Mouse (Mus musculus): Measurements from ENCODE around the gene Gpatch3. TPM values are rescaled to one million over a fixed set of nuclear protein-coding genes. Genes with fewer than 3 reads are reported as not detected.

Gene Gpatch3
- polyA plus RNA-seq, 1 experiment from 2014 or later: 6.2 TPM

GRCm38 (mm10) chr4:133626221-133626620, 51.7 kb downstream of the Gpatch3 start:
- no peak for ATAC-seq (ENCODE audit: insufficient read depth, low FRiP score, low read depth)
- Histone ChIP-seq H3K27me3 (replicated peaks) (no peaks in the 10 kb centered on the region), H3K9me3 (no peaks in the 10 kb centered on the region), H3K9ac (no peak overlapping the region), H3K4me3 (replicated peaks) (no peak overlapping the region), H3K36me3 (peaks cover 8% of the 10 kb centered on the region), H3K4me2 (no peak overlapping the region), H3K4me1 (peaks cover 6% of the 10 kb centered on the region; the same call in 1 of the 2 replicates), H3K27ac (no peak overlapping the region)
- WGBS: 62% methylated on average over 5 of the region's 5 CpGs

- H3K4me2 ChIP-seq: no peak overlapping the region
- H3K9ac ChIP-seq: no peak overlapping the region
- no peaks in the 10 kb centered on the region for H3K27me3 ChIP-seq (replicated peaks)
- no peak overlapping the region for H3K4me3 ChIP-seq (replicated peaks)
- no peaks in the 10 kb centered on the region for H3K9me3 ChIP-seq
- H3K4me1 ChIP-seq: peaks cover 10% of the 10 kb centered on the region
- 82% methylated on average over 9 of the region's 9 CpGs for WGBS
- H3K36me3 ChIP-seq: peaks cover 8% of the 10 kb centered on the region
- H3K27ac ChIP-seq: no peak overlapping the region
- no peak for ATAC-seq (ENCODE audit: insufficient read depth, low FRiP score, low read depth)
Observed at GRCm38 (mm10) chr4:133626621-133627020, 52.1 kb downstream of the Gpatch3 start.

DNA sequence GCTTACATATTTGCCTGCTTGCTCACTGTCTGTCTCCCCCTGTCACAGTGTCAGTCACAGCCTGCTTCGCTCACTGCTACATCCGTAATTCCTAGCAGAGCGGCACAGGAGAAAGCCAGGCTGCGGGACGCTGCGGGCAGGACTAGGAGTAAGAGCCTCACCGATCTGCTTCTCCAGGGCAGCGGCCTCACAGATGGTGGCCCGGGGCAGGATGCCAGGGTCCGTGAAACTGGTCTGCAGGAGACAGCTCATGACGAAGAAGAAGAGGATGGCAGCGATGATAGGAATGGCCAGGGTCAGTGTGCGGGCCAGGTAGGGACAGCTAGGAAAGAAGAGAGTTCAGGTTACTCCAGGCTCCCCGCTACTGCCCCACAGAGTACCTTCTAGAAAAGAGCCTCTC, 52.5 kb downstream of the Gpatch3 start:
- no peak overlapping the region for H3K27ac ChIP-seq
- whole genome bisulfite sequencing: 95% methylated on average over 14 of the region's 14 CpGs
- no peak overlapping the region for H3K9ac ChIP-seq
- no peak for ATAC-seq (ENCODE audit: insufficient read depth, low FRiP score, low read depth)
- H3K36me3 ChIP-seq: peaks cover 8% of the 10 kb centered on the region
- H3K4me3 ChIP-seq (replicated peaks): no peak overlapping the region
- no peak overlapping the region for H3K4me2 ChIP-seq
- H3K27me3 ChIP-seq (replicated peaks): no peaks in the 10 kb centered on the region
- peaks cover 14% of the 10 kb centered on the region for H3K4me1 ChIP-seq
- no peaks in the 10 kb centered on the region for H3K9me3 ChIP-seq

DNA sequence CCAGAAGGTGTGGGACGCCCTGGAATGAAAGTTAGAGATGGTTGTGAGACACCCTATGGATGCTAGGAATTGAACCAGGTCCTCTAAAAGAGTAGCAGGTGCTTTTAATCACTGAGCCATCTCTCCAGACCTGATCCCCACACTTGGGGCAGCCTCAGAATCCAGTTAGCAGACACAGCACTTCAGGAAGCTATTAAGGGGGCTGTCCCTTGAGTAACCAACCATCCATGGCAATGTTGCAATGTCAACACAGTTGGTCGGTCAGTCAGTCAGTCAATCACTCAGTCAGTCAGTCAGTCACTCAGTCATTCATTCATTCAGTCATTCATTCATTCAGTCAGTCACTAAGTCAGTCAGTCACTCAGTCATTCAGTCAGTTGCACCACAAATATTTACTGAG, 54.0 kb downstream of the Gpatch3 start:
- Histone ChIP-seq H3K4me1 (peaks cover 21% of the 10 kb centered on the region), H3K4me3 (replicated peaks) (no peak overlapping the region), H3K9me3 (no peaks in the 10 kb centered on the region), H3K36me3 (peaks cover 5% of the 10 kb centered on the region; the same call in 1 of the 2 replicates), H3K4me2 (no peak overlapping the region), H3K27me3 (replicated peaks) (no peaks in the 10 kb centered on the region), H3K9ac (no peak overlapping the region), H3K27ac (no peak overlapping the region)
- 83% methylated on average over 2 of the region's 2 CpGs for WGBS
- no peak for ATAC-seq (ENCODE audit: insufficient read depth, low FRiP score, low read depth)

DNA sequence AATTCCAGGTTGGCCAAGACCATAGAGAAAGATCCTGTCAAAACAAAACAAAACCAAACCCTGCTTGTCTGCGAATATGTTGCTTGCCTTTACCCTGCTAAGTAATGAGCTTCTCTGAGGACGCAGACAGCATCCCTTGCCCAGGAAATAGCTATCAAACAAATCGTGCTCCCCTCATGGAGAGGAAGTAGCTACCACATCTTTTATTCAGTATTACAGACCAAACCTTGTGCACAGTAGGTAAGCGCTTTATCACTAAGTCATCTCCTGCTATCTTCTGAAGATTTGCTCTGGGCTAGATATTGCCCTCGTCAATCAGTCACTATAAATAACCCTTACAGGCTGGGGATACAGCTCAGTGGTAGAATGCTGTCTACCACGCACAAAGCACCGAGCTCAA, 54.6 kb downstream of the Gpatch3 start:
- H3K4me1 ChIP-seq: peaks cover 21% of the 10 kb centered on the region
- no peak overlapping the region for H3K27ac ChIP-seq

GRCm38 (mm10) chr4:133630326-133630920, 55.9 kb downstream of the Gpatch3 start:
- Histone ChIP-seq H3K9ac (no peak overlapping the region), H3K4me1 (peaks cover 21% of the 10 kb centered on the region)

More for the DNA sequence above, 54.6 kb downstream of the Gpatch3 start:
- no peaks in the 10 kb centered on the region for H3K36me3 ChIP-seq
- no peaks in the 10 kb centered on the region for H3K27me3 ChIP-seq (replicated peaks)
- no peak overlapping the region for H3K4me2 ChIP-seq
- no peaks in the 10 kb centered on the region for H3K9me3 ChIP-seq
- H3K4me3 ChIP-seq (replicated peaks): no peak overlapping the region
- WGBS: 78% methylated on average over 7 of the region's 7 CpGs
- no peak overlapping the region for H3K9ac ChIP-seq
- no peak for ATAC-seq (ENCODE audit: insufficient read depth, low FRiP score, low read depth)

GRCm38 (mm10) chr4:133631071-133631768, 56.7 kb downstream of the Gpatch3 start:
- H3K4me3 ChIP-seq (replicated peaks): no peak overlapping the region
- no peak for ATAC-seq (ENCODE audit: insufficient read depth, low FRiP score, low read depth)
- 76% methylated on average over 14 of the region's 14 CpGs for WGBS
- H3K4me2 ChIP-seq: peak overlapping the region; percentile 96
- peaks cover 21% of the 10 kb centered on the region for H3K4me1 ChIP-seq
- H3K27ac ChIP-seq: no peak overlapping the region
- no peaks in the 10 kb centered on the region for H3K36me3 ChIP-seq
- no peaks in the 10 kb centered on the region for H3K9me3 ChIP-seq
- no peaks in the 10 kb centered on the region for H3K27me3 ChIP-seq (replicated peaks)
- H3K9ac ChIP-seq: no peak overlapping the region

More at GRCm38 (mm10) chr4:133630326-133630920, 55.9 kb downstream of the Gpatch3 start:
- no peak overlapping the region for H3K4me2 ChIP-seq
- H3K9me3 ChIP-seq: no peaks in the 10 kb centered on the region
- H3K36me3 ChIP-seq: no peaks in the 10 kb centered on the region
- no peak for ATAC-seq (ENCODE audit: insufficient read depth, low FRiP score, low read depth)
- H3K4me3 ChIP-seq (replicated peaks): no peak overlapping the region
- no peaks in the 10 kb centered on the region for H3K27me3 ChIP-seq (replicated peaks)
- 89% methylated on average over 8 of the region's 8 CpGs for WGBS
- no peak overlapping the region for H3K27ac ChIP-seq

DNA sequence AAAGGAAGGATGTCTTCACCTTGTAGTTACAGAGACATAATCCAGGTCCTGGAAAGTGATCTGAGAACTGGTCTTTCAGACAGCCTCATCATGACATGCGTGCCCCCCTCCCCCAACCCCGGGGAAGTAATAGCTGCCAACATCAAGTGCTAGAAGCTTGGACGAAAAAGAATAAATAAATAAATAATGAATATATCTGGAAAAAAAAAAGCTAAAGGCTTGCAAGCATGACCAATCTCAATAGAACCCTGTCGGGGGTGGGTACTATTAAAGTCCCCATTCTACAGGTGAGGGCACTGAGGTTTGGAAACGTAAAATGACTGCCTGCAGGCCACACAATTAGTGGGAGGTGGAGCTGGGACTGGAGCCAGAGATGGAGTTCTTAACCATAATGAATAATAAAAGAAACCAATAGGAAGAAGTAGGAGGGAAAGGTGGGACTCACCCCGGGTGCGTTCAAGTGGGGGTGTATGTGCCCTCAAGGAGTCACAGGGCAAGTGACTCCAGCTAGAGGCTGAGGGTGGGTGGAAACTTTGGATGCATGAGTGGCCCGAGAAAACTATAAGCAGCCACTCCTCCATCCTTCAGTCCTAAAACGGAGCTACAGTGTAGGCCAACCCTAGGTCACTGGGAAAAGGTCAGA, 57.3 kb downstream of the Gpatch3 start:
- WGBS: 41% methylated on average over 9 of the region's 9 CpGs

DNA sequence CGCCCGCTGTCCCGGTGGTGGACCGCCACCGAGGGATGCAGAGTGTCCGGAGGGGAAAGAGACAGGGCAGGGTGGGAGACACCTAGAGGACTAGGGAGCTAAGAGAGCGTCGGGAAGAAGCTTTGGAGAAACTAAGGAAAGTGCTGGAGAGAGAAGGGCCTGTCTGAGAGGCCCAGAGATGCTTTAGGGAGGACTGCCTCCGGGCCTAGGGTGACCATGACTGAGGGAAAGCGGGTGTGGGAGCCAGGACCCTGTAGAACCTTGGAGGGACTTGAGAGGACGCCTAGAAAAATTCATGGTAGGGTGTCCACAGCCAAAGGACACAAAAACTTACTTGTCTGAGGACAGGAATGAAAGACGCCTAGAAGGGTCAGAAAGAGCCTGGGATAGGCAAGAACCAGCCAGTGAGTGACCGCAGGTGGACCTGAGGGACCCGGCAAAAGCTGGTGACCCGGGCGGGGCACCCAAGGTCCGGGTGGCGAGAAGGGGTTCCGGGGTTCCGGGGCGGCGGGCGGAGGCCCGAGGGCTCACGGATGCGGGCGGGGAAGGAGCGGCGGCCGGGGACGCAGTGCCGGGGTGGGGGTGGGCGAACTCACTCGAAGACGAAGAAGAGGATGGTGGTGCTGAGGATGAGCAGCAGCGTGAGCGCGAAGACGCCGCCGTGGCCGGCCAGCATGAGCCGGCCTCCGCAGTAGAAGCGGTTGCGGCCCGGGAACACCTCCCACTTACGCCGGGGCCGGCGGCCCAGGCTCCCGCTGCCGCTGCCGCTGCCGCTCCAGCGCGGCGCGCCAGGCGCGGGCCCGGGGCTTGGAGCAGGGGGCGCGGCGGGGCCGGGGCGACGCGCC, 58.2 kb downstream of the Gpatch3 start:
- peaks cover 21% of the 10 kb centered on the region for H3K4me1 ChIP-seq
- WGBS: 3% methylated on average over 56 of the region's 69 CpGs
- peak overlapping the region; percentile 57 for H3K4me3 ChIP-seq (replicated peaks)
- no peaks in the 10 kb centered on the region for H3K36me3 ChIP-seq
- no peaks in the 10 kb centered on the region for H3K9me3 ChIP-seq
- no peaks in the 10 kb centered on the region for H3K27me3 ChIP-seq (replicated peaks)
- peak overlapping the region; percentile 96 for H3K4me2 ChIP-seq
- ATAC-seq (ENCODE audit: insufficient read depth, low FRiP score, low read depth): peak; percentile 54
- peak overlapping the region; percentile 65; the same call in 1 of the 2 replicates for H3K27ac ChIP-seq
- H3K9ac ChIP-seq: peak overlapping the region; percentile 85

More for the DNA sequence above, 57.3 kb downstream of the Gpatch3 start:
- peaks cover 21% of the 10 kb centered on the region for H3K4me1 ChIP-seq
- no peak for ATAC-seq (ENCODE audit: insufficient read depth, low FRiP score, low read depth)
- H3K9ac ChIP-seq: peak overlapping the region; percentile 85
- peak overlapping the region; percentile 96 for H3K4me2 ChIP-seq
- no peaks in the 10 kb centered on the region for H3K27me3 ChIP-seq (replicated peaks)
- no peaks in the 10 kb centered on the region for H3K36me3 ChIP-seq
- peak overlapping the region; percentile 57 for H3K4me3 ChIP-seq (replicated peaks)
- H3K27ac ChIP-seq: 0 out of 2 replicates have a peak overlapping the region, but pooled peaks have one; percentile 65
- no peaks in the 10 kb centered on the region for H3K9me3 ChIP-seq

DNA sequence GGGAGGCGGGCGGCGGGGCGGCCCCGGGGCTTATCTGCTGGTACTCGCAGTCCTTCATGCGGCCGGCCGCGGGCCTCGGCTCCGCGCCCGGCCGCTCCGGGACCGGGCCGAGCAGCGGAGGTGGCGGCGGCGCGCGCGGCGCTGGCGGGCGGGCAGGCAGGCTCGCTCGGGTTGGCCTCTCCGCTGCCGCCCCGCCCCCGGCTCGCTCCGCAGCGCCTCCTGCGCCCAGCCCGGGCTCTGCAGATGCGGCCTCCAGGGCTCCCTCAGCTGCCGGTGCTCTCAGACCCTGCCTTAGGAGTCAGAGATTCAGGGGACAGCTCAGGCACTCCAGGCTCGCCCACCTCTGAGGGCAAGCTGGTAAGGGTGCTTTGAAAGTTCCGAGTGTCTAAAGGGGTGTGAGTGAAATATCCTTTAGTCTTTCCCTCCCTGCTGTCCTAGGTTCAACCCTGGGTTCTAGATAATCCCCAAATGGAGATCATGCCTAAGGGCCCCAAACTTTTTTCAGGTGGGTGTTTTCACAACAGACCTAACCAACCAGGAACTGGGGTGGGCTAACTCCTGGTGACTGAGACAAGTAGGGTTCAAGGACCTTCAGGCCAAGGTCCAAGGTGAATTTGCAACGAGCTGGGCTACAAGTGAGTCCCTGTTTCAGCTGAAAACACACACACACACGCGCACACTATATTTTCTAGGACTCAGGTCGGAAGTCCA, 58.9 kb downstream of the Gpatch3 start:
- peak; percentile 89 for ATAC-seq (ENCODE audit: insufficient read depth, low FRiP score, low read depth)
- WGBS: 14% methylated on average over 24 of the region's 47 CpGs
- H3K27ac ChIP-seq: peak overlapping the region; percentile 65; the same call in 1 of the 2 replicates
- peak overlapping the region; percentile 57 for H3K4me3 ChIP-seq (replicated peaks)
- H3K27me3 ChIP-seq (replicated peaks): no peaks in the 10 kb centered on the region
- no peaks in the 10 kb centered on the region for H3K36me3 ChIP-seq
- no peaks in the 10 kb centered on the region for H3K9me3 ChIP-seq
- peak overlapping the region; percentile 85 for H3K9ac ChIP-seq
- peaks cover 21% of the 10 kb centered on the region for H3K4me1 ChIP-seq
- peak overlapping the region; percentile 96 for H3K4me2 ChIP-seq

All from stomach, embryonic 15.5 days (tissue).